Mouse (Mus musculus) olfactory bulb, adult 2 months (tissue): Measurements from ENCODE around the gene Herc1.

Source experiments
- CTCF ChIP-seq: fragments of 200-500 bp; IDR thresholded peaks from 2 replicates; pipeline ENCODE4 v1.5.1; 2012; ENCODE audit warnings: low read depth, mild to moderate bottlenecking, low read length, moderate library complexity; ENCODE audit not compliant: insufficient read depth
- POLR2A ChIP-seq: fragments of 200-500 bp; IDR thresholded peaks from 2 replicates; pipeline ENCODE4 v1.6.1; 2012; ENCODE audit warnings: mild to moderate bottlenecking, low read depth, low read length, moderate library complexity; ENCODE audit not compliant: insufficient read depth

DNA sequence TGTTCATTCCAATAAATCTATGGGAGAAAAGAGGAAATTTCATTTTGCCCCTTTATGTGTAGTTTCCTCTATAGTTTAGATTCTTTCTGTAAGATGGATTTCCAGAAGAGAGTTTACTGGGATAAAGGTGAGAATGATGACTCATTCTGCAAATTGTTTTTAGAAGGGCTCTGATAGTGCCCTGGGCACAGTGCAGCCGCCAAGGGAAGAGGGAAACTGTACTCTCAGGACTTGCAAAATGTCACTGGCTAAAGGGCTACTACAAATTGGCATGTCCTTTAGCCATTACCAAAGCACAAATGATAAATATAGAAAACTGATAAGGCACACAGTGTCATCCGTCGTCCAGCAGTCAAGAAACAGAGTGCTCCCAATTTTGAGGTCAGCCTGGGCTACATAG is 19.8 kb upstream of the Herc1 start:
- no peak for TF ChIP-seq CTCF
- TF ChIP-seq POLR2A, result no peak
